Mouse (Mus musculus): Measurements from ENCODE around the gene Cep131.

Gene Cep131

GRCm38 (mm10) chr11:120048252-120048556, 38.4 kb downstream of the Cep131 start:
- peak; percentile 64 to 80 for DNase-seq

GRCm38 (mm10) chr11:120047531-120048251, 38.9 kb downstream of the Cep131 start:
- DNase-seq: peak in 1 of 2 experiments; percentile 54

- peak; percentile 62 to 63 for DNase-seq
Measured at GRCm38 (mm10) chr11:120046553-120047191, 40.0 kb downstream of the Cep131 start, which contains the start of gene Aatk. Gene Aatk (minus strand): TSS chr11:120047167.

GRCm38 (mm10) chr11:120045839-120046552, 40.6 kb downstream of the Cep131 start:
- DNase-seq: peak; percentile 64 to 67

DNA sequence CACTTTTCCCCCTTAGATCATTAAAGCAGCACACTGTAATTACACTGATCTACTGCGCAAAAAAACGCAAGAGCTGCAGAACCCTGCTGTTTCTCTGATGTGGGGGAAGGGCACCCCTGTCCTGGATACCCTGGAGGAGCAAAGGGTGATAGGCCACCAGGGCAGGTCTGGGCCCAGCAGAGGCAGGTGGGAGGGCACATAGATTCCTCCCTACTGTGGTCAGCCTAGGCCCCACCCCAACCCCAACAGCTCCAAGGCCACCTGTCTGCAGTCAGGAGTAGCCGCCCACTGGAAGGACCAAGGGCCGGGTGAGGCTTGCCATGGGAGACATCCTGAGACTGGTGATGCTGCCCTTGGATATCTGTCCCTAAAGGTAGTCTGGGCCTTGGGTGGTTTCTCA, 41.3 kb downstream of the Cep131 start:
- peak in 1 of 2 experiments; percentile 36 for DNase-seq

GRCm38 (mm10) chr11:120042141-120042838, 44.3 kb downstream of the Cep131 start:
- DNase-seq: no peak

GRCm38 (mm10) chr11:120041191-120042123, 45.2 kb downstream of the Cep131 start:
- DNase-seq: peak; percentile 68 to 75

DNA sequence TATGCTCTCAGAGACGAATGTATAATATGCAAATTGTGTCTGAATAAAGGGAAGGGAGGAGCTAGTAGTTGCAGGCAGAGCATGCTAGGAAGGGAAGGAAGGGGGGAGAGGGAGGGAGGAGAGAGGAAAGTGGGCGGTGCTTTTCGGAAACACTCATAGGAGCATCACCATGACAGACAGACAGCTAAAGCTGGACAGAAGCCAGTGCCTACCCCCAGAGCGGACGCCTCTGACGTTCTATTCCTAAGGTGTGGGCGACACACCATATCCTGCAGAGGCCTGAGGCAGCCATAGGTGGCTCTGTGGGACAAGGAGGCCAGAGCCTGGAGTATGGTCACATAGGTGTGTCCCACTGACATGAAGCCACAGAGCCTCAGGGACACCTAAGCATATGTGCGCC, 46.2 kb downstream of the Cep131 start:
- DNase-seq: no peak

DNA sequence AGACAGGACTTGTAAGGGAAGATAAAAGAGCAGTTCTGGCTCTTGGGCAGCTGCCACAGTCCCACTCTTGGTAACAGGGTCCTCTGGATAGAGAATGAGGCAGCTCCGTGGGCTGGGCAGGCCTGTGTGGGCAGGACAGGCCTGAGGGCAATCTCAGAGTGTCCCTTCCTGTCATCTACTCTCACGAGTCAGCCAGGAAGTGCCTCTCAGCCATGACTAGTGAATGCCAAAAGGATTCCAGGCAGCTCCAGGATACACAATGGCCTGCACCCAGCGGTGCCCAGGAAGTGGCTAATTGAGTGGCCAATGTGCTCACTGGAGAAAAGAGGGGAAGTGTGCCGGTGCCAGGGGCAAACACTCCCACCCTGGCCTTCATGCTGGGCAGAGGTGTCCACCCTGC, 47.0 kb downstream of the Cep131 start:
- DNase-seq: no peak

GRCm38 (mm10) chr11:120034762-120035161, 51.9 kb downstream of the Cep131 start:
- DNase-seq: no peak

DNA sequence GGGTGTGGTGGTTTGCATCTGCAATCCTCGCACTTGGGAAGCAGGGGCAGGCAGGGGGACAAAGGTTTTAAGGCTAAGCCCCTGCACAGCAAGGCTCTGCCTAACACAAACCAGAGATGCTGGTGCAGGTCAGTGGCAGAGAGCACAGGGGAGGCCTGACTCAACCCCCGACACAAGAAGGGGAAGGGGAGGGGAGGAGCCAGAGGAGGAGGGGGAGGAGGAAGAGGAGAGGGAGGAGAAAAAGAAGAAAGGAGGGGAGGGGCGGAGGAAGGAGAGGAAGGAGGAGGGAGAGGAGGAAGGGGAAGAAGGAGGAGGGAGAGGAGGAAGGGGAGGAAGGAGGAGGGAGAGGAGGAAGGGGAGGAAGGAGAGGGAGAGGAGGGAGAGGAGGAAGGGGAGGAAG, 52.3 kb downstream of the Cep131 start:
- DNase-seq: no peak

- DNase-seq: no peak
Measured at GRCm38 (mm10) chr11:120033473-120033872, 53.2 kb downstream of the Cep131 start.

DNA sequence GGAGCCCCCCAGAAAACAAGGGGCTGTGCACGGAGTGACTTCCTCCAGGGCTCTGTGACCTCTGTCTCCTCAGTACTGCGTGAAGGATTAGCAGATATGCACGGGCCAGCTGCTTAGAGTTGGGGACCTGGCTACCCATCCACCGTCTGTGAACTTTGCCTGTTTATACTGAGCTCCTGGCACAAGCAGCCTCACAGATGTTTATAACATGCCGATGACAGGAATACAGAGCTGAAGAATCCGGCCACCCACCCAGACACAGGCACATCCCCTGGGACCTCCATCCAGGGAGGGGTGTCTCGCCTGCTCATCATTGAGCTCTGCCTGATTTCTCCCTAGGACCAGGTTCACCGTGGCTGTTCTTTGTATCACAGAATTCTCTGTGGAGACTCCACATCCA, 54.6 kb downstream of the Cep131 start:
- DNase-seq: no peak

GRCm38 (mm10) chr11:120030145-120030901, 56.3 kb downstream of the Cep131 start:
- DNase-seq: peak; percentile 72 to 75

DNA sequence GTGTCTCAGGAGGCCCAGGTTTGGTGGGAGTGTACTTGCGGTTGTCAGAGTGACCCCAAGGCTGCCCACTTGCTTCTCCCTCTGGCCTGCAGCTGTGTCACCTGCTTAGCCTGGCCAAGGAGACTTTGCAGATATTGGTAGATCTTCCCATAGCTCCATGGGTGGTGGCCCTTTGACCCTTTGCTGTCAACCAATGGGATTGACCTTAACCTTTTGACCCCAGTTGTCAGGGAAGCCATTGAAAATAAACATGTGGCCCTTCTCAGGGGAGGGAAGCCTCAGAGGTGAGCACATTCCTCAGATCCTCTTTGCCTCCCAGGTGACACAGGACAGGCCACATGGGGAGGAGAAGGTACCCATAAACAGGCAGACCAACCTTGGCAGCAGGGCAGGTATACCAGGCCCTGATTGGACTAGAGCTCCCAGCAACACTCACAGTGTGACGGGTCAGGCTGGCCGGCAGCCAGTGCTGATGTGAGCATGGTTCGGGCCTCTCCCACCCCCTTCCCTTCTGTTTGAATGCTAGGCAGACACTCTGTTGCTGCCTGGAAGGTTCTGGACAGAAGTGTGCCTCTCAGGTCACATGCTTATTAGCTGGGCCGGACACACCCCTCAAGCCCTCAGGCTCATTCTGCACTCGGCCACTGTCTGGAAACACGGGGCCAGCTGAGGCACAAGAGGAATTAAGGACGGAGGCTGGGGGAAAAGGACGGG, 57.0 kb downstream of the Cep131 start:
- DNase-seq: peak in 1 of 2 experiments; percentile 55

GRCm38 (mm10) chr11:120028319-120029092, 58.1 kb downstream of the Cep131 start:
- no peak for DNase-seq

DNA sequence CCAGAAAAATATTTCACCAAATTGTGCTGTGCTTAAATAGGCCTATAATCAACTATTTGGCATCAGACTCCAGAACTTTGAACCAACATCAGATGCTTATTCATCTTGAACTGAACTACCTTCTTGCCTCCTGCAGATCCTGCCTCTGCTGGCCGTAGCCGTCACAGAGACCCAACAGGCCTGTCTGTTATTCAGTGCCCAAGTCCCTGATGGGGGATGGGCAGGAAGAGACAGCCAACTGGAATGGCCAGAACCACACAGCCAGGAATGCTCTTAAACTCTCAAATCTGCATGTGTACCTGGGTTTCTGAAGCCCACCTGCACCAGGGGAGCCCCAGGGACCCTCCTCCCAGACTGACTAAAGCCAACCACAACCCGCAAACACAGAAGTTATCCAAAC, 59.7 kb downstream of the Cep131 start:
- DNase-seq: no peak

DNA sequence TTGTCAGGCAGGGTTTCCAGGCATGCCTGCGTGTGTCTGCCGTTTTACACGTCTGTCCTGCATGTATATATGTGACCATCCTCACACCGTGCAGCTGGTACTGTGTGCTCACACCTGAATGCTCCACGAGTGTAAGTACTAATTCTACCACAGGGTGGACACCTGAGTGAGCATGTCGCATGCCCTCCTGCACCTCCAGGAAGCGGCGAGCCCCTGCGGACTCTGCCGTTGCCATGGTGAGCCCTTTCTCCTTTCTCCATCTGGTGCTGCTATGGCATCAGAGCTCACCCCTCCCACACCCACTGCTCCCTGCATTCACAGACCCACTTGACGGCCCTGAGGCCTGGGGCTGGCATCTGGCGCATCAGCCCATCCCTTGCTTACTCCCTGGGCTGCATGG, 63.8 kb downstream of the Cep131 start:
- DNase-seq: peak; percentile 69 to 71

DNA sequence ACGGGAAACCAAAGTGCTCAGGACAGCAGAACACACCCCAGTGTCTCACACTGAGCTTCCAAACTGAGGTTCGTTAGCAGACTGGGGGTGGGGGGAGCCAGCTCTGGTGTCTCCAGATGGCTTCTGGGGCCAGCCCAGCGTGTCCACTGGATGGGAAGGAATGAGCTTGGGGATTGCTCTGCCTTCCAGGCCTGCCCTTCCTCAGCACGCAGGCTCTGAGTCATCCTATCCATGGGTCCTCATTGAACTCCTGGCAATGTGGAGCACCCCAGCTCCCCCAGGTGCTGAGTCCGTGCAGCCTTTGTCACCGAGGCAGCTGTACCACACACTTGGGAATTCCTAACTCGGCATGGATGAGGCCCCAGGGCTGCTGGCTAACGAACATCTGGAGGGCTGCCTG, 64.4 kb downstream of the Cep131 start:
- peak; percentile 56 to 62 for DNase-seq

GRCm38 (mm10) chr11:120021367-120021766, 65.3 kb downstream of the Cep131 start:
- DNase-seq: peak in 1 of 2 experiments; percentile 49
